Mouse (Mus musculus) MN1 (cell line): Measurements from ENCODE around the gene Krt75.
"Not testable (repeated sequence)": the region's sequence is repeated elsewhere in the genome, so short reads cannot be mapped to it uniquely, and the experiment has no call there.

Experiments
- DNase-seq: peaks from one replicate; pipeline ENCODE4 v3.0.0-alpha.2; 2016; ENCODE audit warnings: low spot score

The Krt75 gene

DNA sequence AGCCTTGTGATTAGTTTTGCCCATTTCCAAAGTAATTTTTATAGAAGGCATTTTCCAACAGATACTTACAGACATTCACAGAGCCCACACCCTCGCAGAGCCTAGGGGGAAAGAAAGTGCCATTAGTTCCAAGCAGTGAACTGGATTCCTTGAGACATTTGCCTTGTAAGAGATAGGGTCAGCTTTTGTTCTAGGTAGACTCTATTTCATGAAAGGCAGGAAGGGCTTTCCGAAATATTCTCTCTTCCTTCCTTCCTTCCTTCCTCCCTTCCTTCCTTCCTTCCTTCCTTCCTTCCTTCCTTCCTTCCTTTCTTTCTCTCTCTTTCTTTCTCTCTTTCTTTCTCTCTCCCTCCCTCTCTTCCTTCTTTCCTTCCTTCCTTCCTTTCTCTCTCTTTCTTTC lies 56.5 kb downstream of the Krt75 start, which contains the start of gene Gm49425:
Gene Gm49425, minus strand, starts transcription at position 101 of the 400 bp plus-strand sequence.
- DNase-seq = not testable (repeated sequence)
